Mouse (Mus musculus): Measurements from ENCODE around the gene Rtn3. TPM values are rescaled to one million over a fixed set of nuclear protein-coding genes. Genes with fewer than 3 reads are reported as not detected.

Rtn3 gene
- total RNA-seq, 1 experiment from 2014 or later: 47.7 TPM

DNA sequence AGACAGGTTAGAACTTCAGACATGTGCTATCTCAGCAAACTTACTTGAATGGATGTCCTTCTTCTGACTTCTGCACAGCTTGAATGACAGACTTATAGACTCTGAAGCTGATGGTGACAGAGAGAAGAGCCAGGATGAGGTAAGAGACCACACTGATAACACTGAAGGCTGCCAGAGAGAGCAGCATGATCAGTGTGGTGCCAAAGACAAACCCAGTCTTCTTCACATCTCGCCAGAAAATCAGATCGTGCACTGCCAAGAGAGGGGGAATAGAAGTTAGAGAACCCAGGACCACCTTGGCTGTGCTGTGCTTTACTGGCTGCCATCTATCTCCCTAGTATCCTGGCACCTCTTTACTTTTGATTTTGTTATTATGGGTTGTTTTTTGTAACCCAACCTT lies 48.2 kb downstream of the Rtn3 start:
- no peak for ATAC-seq (replicated peaks; ENCODE audit: insufficient number of reproducible peaks, low FRiP score, low TSS enrichment, poor library complexity, severe bottlenecking)

DNA sequence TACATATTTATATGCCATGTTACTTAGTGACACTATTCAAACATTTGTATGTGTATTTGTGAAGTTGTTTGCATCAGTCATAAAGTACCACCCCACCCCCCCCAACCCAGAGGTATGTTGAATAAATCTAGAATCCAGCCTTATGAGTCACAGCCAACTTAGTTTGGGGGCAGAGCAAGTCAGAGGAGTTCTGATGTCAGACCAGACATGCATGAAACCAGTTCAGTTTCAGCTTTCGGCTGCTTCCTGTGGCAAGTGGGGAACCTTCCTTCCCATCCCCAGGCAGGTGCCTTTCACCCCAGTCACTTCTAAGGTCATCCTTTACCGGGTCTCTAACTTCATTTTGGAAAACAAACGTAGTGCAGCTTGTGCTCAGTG lies 57.7 kb downstream of the Rtn3 start:
- ATAC-seq (replicated peaks; ENCODE audit: insufficient number of reproducible peaks, low FRiP score, low TSS enrichment, poor library complexity, severe bottlenecking): no peak

DNA sequence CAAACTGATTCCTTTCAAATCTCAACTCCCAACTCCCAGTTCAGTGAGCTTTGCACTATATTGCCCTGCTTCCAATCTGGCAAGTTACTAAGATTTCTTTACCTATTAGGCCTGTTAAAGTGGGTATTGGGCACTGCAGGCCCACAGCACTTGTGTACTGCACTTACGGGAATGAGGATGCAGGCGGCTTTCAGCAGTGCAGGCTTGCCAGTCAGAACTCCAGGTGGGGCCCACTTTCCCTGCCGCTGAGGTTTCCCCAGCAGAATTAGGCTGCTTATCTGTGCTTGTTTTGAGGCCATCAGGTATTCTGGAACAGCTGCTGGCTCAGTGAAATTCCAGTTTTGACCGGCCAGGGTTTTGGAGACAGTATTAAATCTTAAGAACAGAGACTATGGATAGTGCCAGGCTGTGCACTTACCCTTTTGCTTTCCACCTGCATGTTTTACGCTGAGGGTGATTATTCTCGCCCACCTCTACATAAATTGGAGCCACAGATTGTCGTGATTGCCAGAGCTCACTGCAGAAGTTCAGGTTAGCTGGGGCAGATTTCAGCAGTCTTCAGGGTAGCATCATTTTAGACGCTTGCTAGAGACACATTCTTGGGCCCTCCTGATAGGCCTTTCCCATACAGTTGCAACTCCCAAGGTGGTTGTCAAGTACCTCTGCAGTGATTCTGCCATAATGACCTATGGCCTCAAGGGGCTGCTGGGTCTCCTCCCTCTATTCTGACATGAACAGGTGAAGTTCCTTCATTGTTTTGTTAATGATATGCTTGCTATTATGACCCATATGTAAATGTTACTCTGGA lies 58.3 kb downstream of the Rtn3 start:
- ATAC-seq (replicated peaks; ENCODE audit: insufficient number of reproducible peaks, low FRiP score, low TSS enrichment, poor library complexity, severe bottlenecking): no peak

DNA sequence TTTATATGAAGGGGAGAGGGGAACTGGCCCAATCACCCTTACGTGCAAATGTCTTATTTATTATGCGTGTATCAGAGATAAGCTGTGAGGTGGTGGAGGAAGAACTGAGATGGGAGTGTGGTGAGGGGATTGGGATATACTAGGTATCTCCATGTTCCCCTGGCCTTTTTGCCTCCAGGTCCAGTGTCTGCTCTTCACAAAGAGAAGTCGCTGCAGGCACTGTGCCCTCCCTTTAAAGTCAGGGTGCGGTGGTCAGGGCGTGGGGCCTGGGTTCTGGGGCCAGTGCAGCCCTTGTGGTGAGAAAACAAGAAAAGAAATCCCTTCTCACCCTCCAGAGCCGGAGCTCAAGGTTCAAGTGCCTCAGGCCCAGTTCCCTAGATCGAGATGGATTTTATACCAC lies 59.0 kb downstream of the Rtn3 start:
- ATAC-seq (replicated peaks; ENCODE audit: insufficient number of reproducible peaks, low FRiP score, low TSS enrichment, poor library complexity, severe bottlenecking): no peak

DNA sequence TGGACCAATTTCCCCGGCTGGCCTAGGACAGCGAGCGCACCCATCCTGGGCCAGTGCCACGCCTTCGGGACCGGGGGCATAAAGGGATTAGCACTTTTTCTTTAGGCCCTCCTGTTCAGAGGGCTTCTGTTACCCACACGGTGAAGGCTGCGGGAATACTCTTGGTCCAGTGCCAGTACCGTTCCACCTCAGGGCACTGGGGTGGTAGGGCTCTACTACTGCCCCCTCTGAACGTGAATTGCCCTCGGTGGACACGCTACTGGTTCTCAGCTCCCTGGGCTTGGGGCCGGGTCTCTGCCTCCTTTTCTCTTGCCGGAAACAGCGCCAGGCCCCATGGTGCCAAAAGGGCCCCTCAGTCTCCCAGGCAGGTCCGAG lies 59.4 kb downstream of the Rtn3 start:
- no peak for ATAC-seq (replicated peaks; ENCODE audit: insufficient number of reproducible peaks, low FRiP score, low TSS enrichment, poor library complexity, severe bottlenecking)

DNA sequence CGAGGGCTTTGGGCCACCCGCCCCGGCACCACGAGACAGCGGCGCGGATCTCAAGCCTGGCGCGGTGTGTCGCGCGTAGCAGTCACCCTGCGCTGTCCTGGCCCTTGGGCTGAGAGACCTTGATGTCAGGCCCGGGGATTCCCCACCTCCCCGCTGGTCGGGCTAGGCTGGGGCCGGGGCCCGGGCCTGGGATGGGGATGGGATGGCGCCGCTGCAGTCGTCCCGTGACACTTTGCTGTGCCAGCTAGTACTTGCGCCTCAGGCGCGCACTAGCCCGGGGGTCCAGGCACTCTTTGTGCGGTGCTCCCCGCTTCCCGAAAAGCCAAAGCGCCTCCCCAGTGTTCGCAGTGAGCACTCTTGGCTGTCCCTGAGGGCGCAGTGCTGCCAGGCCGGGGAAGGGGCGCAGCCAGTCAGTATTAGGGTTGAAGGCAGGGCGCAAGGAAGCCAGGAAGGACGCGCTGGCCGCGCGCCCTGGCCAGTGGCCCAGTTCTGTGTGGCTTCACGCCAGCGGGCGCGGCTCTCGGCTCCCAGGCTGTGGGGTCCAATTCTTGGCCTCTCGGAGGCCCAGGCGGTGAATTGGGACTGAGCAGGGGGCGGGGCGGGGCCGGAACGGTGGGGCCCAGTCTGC lies 59.9 kb downstream of the Rtn3 start:
- ATAC-seq (replicated peaks; ENCODE audit: insufficient number of reproducible peaks, low FRiP score, low TSS enrichment, poor library complexity, severe bottlenecking): no peak

DNA sequence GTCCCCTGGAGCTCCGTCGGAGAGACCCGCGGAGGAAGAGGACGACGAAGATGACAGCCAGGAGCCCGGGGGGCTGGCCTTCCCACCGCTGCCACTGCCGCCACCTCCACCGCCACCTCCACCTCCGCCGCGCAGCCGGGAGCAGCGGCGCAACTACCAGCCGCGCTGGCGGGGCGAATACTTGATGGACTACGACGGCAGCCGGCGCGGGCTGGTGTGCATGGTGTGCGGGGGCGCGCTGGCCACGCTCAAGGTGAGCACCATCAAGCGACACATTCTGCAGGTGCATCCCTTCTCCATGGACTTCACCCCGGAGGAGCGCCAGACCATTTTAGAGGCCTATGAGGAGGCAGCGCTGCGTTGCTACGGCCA lies 60.4 kb downstream of the Rtn3 start:
- ATAC-seq (replicated peaks; ENCODE audit: insufficient number of reproducible peaks, low FRiP score, low TSS enrichment, poor library complexity, severe bottlenecking): no peak

DNA sequence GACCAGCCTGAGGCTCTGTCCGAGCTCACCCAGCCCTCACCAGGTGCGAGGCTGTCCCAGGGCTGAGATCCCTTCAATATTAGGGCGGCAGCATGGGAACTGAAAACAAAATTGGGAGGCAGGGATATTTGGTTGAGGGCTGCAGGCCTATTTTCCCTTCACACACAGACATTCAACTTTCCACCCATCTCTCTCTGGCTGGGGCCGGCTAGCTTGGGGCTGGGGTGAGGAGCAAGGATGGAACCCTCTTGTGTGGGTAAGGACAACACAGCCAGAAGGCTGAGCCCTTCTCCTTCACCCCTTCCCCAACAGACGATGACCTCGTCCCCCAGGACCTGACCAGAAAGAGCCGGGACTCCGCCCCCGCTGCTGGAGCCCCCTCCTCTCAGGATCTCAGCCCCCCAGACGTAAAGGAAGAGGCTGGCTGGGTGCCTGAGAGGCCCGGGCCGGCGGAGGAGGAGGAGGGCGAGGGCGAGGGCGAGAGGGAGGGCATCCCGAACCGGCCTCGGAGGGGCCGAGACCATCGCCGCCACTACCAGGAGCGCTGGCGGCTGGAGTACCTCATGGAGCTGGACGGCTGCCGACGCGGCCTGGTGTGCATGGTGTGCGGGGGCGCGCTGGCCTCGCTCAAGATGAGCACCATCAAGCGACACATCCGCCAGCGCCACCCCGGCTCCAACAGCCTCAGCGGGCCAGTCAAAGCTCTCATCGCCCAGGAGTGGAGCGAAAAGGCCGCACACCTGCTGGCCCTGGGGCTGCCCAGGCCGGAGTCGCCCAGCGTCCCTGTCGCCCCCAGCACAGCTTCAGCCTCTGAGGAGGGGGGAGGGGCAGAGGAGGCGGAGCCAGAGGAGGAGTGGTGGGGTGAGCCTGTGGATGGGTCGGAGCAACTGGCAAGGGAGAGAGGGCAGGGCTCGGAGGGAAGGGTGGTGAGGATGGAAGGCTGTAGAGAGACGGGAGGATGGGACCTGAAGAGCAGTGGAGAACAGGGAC lies 61.2 kb downstream of the Rtn3 start:
- ATAC-seq (replicated peaks; ENCODE audit: insufficient number of reproducible peaks, low FRiP score, low TSS enrichment, poor library complexity, severe bottlenecking): no peak

DNA sequence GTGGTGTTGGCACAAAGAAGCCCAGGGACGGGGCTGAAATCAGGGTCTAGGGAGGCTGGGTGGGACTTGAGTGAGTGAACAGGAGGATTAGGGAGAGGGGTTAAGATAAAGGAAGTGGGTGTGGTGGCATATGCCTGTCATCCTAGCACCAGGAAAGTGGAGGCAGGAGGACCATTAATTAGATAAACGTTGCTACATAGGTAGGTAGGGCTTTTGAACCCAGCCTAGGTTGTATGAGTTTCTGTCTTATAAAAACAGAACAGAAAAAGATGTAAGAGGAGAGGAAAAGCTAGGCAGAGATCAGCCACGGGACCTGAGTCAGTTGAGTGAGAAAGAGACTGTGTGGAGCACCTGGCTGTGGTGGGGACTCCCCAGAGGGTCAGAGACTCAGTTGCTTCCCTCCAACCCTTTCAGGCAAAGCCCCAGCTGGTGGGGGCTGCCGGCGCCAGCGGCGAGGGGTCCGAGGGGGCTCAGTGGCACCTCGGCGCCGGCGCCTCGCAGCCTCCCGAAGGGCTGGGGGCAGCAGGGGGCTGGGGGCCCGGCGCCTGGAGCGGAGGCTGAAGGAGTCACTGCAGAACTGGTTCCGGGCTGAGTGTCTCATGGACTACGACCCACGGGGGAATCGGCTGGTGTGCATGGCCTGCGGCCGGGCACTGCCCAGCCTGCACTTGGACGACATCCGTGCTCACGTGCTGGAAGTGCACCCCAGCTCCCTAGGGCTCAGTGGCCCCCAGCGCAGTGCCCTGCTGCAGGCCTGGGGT lies 62.1 kb downstream of the Rtn3 start:
- ATAC-seq (replicated peaks; ENCODE audit: insufficient number of reproducible peaks, low FRiP score, low TSS enrichment, poor library complexity, severe bottlenecking): no peak

DNA sequence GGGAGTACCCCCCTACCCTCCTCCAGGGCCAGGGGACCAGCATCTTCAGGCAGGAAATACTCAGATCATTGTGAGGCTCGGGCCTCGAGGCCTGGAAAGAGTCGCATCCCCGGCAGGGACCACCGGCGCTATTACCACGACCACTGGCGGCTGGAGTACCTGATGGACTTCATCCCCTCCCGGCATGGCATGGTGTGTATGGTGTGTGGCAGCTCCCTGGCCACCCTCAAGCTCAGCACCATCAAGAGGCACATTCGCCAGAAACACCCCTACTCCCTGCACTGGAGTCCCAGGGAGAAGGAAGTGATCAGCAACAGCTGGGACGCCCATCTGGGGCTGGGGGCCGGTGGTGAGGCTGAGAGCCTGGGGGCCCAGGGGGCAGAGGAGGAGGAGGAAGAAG lies 63.0 kb downstream of the Rtn3 start:
- no peak for ATAC-seq (replicated peaks; ENCODE audit: insufficient number of reproducible peaks, low FRiP score, low TSS enrichment, poor library complexity, severe bottlenecking)

DNA sequence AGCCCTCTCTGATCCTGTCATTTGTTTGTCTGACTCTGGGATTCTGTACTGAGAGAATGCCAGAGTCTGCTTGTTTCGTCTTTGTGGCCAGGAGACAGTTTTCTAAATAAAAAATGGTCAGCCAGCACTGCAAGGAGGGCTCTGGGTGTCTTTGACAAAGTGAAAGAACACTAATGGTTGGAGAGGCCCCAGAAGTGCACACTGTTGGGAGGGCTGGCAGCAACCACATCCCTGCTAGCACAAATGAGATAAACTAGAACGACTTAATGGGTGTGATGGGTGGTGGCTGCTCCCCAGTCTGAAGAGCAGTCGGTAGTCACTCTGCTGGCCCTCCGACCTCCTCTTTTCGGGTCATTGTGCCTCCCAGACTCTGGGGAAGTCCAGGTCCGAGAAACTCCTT lies 63.9 kb downstream of the Rtn3 start:
- ATAC-seq (replicated peaks; ENCODE audit: insufficient number of reproducible peaks, low FRiP score, low TSS enrichment, poor library complexity, severe bottlenecking): no peak

DNA sequence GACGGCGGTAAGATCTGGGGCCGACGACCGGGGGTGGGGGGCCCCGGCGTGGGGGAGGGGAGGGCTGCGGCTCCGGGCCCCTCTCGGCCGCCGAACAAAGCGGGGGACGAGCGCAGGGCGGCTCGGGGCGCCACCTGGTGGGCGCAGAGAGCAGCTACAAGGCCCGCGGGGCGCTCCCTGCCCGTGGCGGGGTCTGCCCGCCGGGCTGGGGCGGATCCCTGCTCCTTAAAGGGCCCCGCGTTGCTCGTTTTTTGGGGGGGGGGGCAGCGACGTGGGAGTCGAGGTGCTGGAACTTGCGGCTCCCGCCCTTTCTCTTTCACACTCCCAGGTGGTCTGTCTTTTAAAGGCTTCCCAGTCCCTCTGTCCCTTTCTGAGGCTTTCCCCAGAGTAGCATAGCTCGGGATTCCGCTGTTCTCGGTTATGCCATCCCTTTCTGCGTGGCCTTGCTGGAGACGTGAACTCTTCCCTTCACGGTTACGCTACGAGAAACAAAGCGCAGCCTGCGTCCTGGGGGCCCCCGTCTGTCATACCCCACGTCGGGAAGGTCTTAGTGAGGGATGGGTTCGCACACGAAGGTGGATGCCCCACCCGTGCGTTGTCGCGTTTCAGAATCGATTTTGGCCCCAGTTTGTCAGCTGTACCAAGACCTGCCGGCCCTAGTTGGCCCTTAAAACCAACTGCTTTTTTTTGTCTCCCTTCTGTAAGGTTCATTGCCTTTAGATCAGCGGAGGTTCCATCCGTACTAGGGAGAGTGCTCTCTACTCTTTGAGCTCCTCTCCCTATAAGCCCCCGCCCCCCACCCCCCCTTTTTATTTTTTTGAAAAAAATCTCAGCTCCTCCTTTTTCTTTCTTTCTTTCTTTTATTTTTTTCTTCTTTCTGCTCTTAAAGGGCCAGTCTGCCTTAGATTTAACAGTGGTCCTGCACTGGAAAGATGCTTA lies 64.9 kb downstream of the Rtn3 start:
- ATAC-seq (replicated peaks; ENCODE audit: insufficient number of reproducible peaks, low FRiP score, low TSS enrichment, poor library complexity, severe bottlenecking): peak; percentile 34; the same call in 1 of the 2 replicates

DNA sequence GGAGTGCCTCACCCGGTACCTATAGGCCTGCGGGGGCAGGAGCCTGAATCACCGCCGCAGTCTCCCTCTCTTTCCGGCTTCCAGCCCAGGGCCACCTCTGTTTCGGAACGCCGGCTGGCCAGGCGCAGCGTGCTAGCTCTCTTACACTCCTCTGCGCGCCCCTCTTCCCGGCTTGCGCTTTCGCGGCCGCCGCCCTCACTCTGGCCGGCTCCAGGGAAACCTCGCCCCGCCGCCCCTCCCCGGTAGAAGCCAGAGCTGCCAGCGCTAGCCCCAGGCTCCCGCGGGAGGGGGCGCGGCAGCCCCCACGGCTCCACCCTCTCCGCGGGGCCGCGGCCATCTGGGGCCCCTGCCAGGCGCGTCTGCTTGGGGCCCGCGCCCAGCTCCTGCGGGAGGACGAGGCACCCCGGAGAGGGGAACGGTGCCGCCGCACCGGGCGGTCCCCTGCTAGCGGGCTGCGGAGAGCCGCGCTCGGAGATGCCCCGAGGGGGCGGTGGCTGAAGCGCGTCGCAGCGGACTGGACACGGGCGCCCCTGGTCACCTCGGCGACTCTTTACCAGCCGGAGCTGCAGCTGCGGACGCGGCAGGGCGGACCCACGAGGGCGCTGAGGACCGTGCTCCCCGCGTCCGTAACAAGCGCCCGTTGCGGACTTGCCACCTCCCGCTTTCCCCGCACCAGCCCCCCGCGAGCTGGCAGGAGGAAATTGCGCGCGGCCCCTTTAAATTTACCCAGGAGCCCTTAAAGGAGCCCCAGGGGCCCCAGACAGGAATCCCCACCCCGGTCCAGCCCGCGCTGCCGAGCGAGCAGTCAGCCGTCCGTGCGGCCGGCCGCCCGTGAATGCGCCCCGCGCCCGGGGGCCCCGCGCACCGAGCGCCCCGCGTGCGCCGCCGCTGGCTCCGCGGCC lies 66.0 kb downstream of the Rtn3 start, which contains the start of gene 2700081O15Rik:
2700081O15Rik (plus strand) TSS at position 792 of the 902 bp plus-strand sequence.
- ATAC-seq (replicated peaks; ENCODE audit: insufficient number of reproducible peaks, low FRiP score, low TSS enrichment, poor library complexity, severe bottlenecking): no peak

DNA sequence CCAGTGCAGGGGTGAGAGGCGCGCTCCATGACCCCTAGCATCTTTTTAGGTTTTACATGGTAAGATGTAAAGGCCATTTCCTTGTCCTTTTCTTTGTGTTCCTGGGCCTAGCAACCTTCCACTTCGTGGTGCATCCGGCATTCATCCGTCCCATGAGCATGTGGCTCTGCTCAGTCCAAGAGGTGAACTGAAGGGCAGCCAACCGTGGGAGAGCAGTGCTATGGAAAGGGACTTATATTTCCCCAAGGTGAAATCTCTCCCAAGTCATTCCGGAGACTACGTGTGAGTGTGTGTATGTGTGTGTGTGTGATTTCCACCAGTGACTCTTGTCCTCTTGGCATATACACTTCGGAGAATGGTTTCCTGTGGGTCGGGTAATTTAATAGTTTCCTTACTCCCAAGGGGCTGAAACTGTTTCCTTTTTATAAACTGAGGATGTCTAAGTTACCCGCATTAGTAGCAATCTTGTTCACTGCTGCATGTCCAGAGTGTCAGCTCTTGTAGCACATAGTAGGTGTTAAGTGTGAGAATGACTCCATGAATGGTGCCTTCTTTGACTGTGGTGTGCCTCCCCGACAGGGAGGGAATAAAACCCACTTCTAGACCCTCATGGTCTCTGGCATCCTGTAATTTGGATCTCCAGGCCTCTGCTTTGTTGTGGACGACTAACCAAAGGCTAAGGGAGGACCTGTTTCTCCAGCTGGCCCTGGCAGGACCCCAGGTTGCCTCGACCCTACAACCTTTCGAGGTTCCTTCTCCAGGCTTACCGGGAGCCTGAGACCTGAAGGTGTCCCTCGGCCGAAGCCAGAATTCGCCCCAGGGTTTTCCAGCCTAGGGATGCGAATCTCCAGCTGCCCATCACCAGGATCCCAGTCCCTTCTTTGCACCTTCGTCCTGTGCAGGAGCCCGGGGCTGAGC lies 66.9 kb downstream of the Rtn3 start:
- ATAC-seq (replicated peaks; ENCODE audit: insufficient number of reproducible peaks, low FRiP score, low TSS enrichment, poor library complexity, severe bottlenecking): no peak

DNA sequence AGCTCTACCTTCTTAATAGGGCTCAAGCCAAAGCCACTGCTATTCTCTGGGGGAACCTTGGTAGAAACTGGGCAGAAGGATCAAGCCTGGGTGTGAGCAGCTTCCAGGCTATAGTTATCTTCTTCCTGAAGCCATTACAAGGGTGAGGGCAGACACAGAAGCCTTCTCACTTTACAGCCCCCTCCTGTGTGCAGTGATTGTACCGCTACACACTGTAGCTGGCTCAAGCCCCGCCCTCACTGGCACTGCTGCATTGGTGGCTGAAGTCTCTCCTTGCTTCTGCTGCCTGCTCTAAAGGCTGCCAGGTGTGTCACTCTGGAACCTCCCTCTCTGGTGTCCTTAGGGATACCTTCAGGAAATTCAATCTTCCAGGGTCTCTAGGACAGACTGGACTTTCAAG lies 70.7 kb downstream of the Rtn3 start:
- ATAC-seq (replicated peaks; ENCODE audit: insufficient number of reproducible peaks, low FRiP score, low TSS enrichment, poor library complexity, severe bottlenecking): no peak

Measured in monocyte, adult 5-6 weeks (primary cell).